Mouse (Mus musculus) midbrain, embryonic 16.5 days (tissue): ENCODE results near the gene Ddhd1. TPM values are rescaled to one million over a fixed set of nuclear protein-coding genes. Genes with fewer than 3 reads are reported as not detected.

Source experiments
- ATAC-seq: fragments of 200-750 bp; cut with Nextera tagmentation; 2 replicates; pipeline ENCODE4 v1.8.0; 2017; ENCODE audit warnings: moderate TSS enrichment
- H3K27ac ChIP-seq: fragments of 300-500 bp; sonication (generic); 2 replicates; pipeline ENCODE4 v1.5.1; 2014; ENCODE audit warnings: mild to moderate bottlenecking, low read length, mixed read lengths
- H3K27me3 ChIP-seq: fragments of 300-500 bp; sonication (generic); 2 replicates; pipeline ENCODE4 v1.6.1; 2014; ENCODE audit warnings: low read depth, low read length, mixed read lengths; ENCODE audit not compliant: control insufficient read depth, insufficient read depth
- H3K36me3 ChIP-seq: fragments of 300-500 bp; sonication (generic); 2 replicates; pipeline ENCODE4 v1.6.1; 2014; ENCODE audit warnings: mild to moderate bottlenecking, low read length, moderate library complexity, mixed read lengths; ENCODE audit not compliant: control insufficient read depth, insufficient read depth
- H3K4me1 ChIP-seq: fragments of 300-500 bp; sonication (generic); 2 replicates; pipeline ENCODE4 v1.6.1; 2014; ENCODE audit warnings: mild to moderate bottlenecking, low read length, mixed read lengths; ENCODE audit not compliant: control insufficient read depth, insufficient read depth
- H3K4me2 ChIP-seq: fragments of 300-500 bp; sonication (generic); 2 replicates; pipeline ENCODE4 v1.6.1; 2014; ENCODE audit warnings: mild to moderate bottlenecking, low read length, mixed read lengths
- H3K4me3 ChIP-seq: fragments of 300-500 bp; sonication (generic); 2 replicates; pipeline ENCODE4 v1.5.1; 2014; ENCODE audit warnings: low read depth, mild to moderate bottlenecking, low read length, moderate library complexity, mixed read lengths
- H3K9ac ChIP-seq: fragments of 300-500 bp; sonication (generic); 2 replicates; pipeline ENCODE4 v1.6.1; 2014; ENCODE audit warnings: low read depth, low read length, mixed read lengths
- H3K9me3 ChIP-seq: fragments of 300-500 bp; sonication (generic); replicated peaks from 2 replicates; pipeline ENCODE4 v1.6.1; 2014; ENCODE audit warnings: mild to moderate bottlenecking, low read length, mixed read lengths; ENCODE audit not compliant: control insufficient read depth, poor library complexity, severe bottlenecking
- WGBS: fragments of 180-500 bp; shearing (Covaris S2); extraction: QIAGEN DNeasy Blood & Tissue Kit; methylation state at CpG from one replicate; pipeline ENCODE4 v1.1.7; 2014; 5-methylcytosine and 5-hydroxymethylcytosine counted together
- polyA plus RNA-seq: library from polyadenylated mRNA; unstranded; fragments of >200 nt; fragmentation: Nextera tagmentation; extraction: Ambion mirVana; gene quantifications from 2 replicates; pipeline ENCODE4 v1.2.1, GENCODE M21; 2015

The Ddhd1 gene
- polyA plus RNA-seq, 1 experiment from 2014 or later: 18.5 TPM

- no peaks in the 10 kb centered on the region for H3K36me3 ChIP-seq
- 83% methylated on average over 6 of the region's 6 CpGs for WGBS
Measured at GRCm38 (mm10) chr14:45676722-45677121, 18.8 kb upstream of the Ddhd1 start.

GRCm38 (mm10) chr14:45668325-45668724 lies 10.4 kb upstream of the Ddhd1 start:
- H3K4me3 ChIP-seq: no peak overlapping the region
- no peak overlapping the region for H3K4me2 ChIP-seq
- no peak overlapping the region for H3K9ac ChIP-seq
- H3K27me3 ChIP-seq: no peaks in the 10 kb centered on the region
- no peak for ATAC-seq
- no peaks in the 10 kb centered on the region for H3K4me1 ChIP-seq
- no peak overlapping the region for H3K27ac ChIP-seq
- no peaks in the 10 kb centered on the region for H3K36me3 ChIP-seq
- WGBS: 77% methylated on average over 4 of the region's 4 CpGs
- H3K9me3 ChIP-seq: no peaks in the 10 kb centered on the region

More at GRCm38 (mm10) chr14:45676722-45677121, 18.8 kb upstream of the Ddhd1 start:
- H3K9ac ChIP-seq: no peak overlapping the region
- no peaks in the 10 kb centered on the region for H3K9me3 ChIP-seq
- no peak for ATAC-seq
- no peak overlapping the region for H3K4me2 ChIP-seq
- no peak overlapping the region for H3K27ac ChIP-seq
- H3K4me1 ChIP-seq: no peaks in the 10 kb centered on the region
- no peaks in the 10 kb centered on the region for H3K27me3 ChIP-seq
- H3K4me3 ChIP-seq: no peak overlapping the region

- no peaks in the 10 kb centered on the region for H3K27me3 ChIP-seq
- no peak overlapping the region for H3K27ac ChIP-seq
- H3K36me3 ChIP-seq: no peaks in the 10 kb centered on the region
- H3K4me2 ChIP-seq: no peak overlapping the region
- no peak for ATAC-seq
- no peaks in the 10 kb centered on the region for H3K9me3 ChIP-seq
- WGBS: 69% methylated on average over 2 of the region's 2 CpGs
- H3K4me3 ChIP-seq: no peak overlapping the region
- no peaks in the 10 kb centered on the region for H3K4me1 ChIP-seq
- H3K9ac ChIP-seq: no peak overlapping the region
Measured at GRCm38 (mm10) chr14:45667231-45667630, 9.3 kb upstream of the Ddhd1 start.

- 44% methylated on average over 5 of the region's 5 CpGs for WGBS
- Histone ChIP-seq H3K9me3 (no peaks in the 10 kb centered on the region), H3K9ac (no peak overlapping the region), H3K27ac (no peak overlapping the region), H3K4me1 (peaks cover 2% of the 10 kb centered on the region; the same call in 1 of the 2 replicates), H3K4me2 (no peak overlapping the region), H3K27me3 (no peaks in the 10 kb centered on the region), H3K4me3 (no peak overlapping the region), H3K36me3 (no peaks in the 10 kb centered on the region)
- no peak for ATAC-seq
Measured at GRCm38 (mm10) chr14:45661575-45661974, 3.6 kb upstream of the Ddhd1 start.

GRCm38 (mm10) chr14:45660315-45660714 lies 2.4 kb upstream of the Ddhd1 start:
- WGBS: 100% methylated on average over 1 of the region's 1 CpGs
- H3K9me3 ChIP-seq: no peaks in the 10 kb centered on the region
- H3K27ac ChIP-seq: no peak overlapping the region
- ATAC-seq: no peak
- no peak overlapping the region for H3K4me3 ChIP-seq
- no peaks in the 10 kb centered on the region for H3K36me3 ChIP-seq
- H3K4me2 ChIP-seq: no peak overlapping the region
- no peak overlapping the region for H3K9ac ChIP-seq
- peaks cover 13% of the 10 kb centered on the region for H3K4me1 ChIP-seq
- H3K27me3 ChIP-seq: no peaks in the 10 kb centered on the region

- peak; percentile 62 for ATAC-seq
- Histone ChIP-seq H3K4me1 (peaks cover 42% of the 10 kb centered on the region), H3K9me3 (no peaks in the 10 kb centered on the region), H3K27ac (peak overlapping the region; percentile 94), H3K36me3 (no peaks in the 10 kb centered on the region), H3K27me3 (no peaks in the 10 kb centered on the region), H3K4me3 (peak overlapping the region; percentile 61), H3K9ac (peak overlapping the region; percentile 98), H3K4me2 (peak overlapping the region; percentile 70)
- WGBS: under 1% methylated on average over 57 of the region's 69 CpGs
Measured at GRCm38 (mm10) chr14:45656831-45657640, 907 bp downstream of the Ddhd1 start.

GRCm38 (mm10) chr14:45654876-45655416 lies 3.0 kb downstream of the Ddhd1 start:
- Histone ChIP-seq H3K9me3 (no peaks in the 10 kb centered on the region), H3K4me1 (peaks cover 42% of the 10 kb centered on the region), H3K36me3 (no peaks in the 10 kb centered on the region), H3K9ac (peak overlapping the region; percentile 50), H3K4me3 (peak overlapping the region; percentile 61), H3K4me2 (peak overlapping the region; percentile 70), H3K27ac (no peak overlapping the region), H3K27me3 (no peaks in the 10 kb centered on the region)
- ATAC-seq: no peak
- WGBS: 79% methylated on average over 13 of the region's 13 CpGs

GRCm38 (mm10) chr14:45653756-45654155 lies 4.2 kb downstream of the Ddhd1 start:
- Histone ChIP-seq H3K27me3 (no peaks in the 10 kb centered on the region), H3K9me3 (no peaks in the 10 kb centered on the region), H3K9ac (no peak overlapping the region), H3K4me3 (no peak overlapping the region), H3K4me1 (peaks cover 52% of the 10 kb centered on the region), H3K36me3 (no peaks in the 10 kb centered on the region), H3K27ac (no peak overlapping the region), H3K4me2 (peak overlapping the region; percentile 27)
- ATAC-seq: no peak
- WGBS: 81% methylated on average over 2 of the region's 2 CpGs
